Mouse (Mus musculus) adipose tissue, adult 10 weeks (tissue): ENCODE measurements around the gene Sod1. TPM values are rescaled to one million over a fixed set of nuclear protein-coding genes. Genes with fewer than 3 reads are reported as not detected.

Experiments
- polyA plus RNA-seq: library from polyadenylated mRNA; stranded (reverse); fragments of 350-450 nt; fragmentation: Illumina TruSeq; extraction: RNeasy Lipid Tissue Mini Kit (QIAGEN cat#74804); gene quantifications from one replicate; pipeline ENCODE4 v1.2.3, GENCODE M21; 2014; ENCODE audit warnings: low read depth, low replicate concordance

The Sod1 gene
- 982 TPM for polyA plus RNA-seq

DNA sequence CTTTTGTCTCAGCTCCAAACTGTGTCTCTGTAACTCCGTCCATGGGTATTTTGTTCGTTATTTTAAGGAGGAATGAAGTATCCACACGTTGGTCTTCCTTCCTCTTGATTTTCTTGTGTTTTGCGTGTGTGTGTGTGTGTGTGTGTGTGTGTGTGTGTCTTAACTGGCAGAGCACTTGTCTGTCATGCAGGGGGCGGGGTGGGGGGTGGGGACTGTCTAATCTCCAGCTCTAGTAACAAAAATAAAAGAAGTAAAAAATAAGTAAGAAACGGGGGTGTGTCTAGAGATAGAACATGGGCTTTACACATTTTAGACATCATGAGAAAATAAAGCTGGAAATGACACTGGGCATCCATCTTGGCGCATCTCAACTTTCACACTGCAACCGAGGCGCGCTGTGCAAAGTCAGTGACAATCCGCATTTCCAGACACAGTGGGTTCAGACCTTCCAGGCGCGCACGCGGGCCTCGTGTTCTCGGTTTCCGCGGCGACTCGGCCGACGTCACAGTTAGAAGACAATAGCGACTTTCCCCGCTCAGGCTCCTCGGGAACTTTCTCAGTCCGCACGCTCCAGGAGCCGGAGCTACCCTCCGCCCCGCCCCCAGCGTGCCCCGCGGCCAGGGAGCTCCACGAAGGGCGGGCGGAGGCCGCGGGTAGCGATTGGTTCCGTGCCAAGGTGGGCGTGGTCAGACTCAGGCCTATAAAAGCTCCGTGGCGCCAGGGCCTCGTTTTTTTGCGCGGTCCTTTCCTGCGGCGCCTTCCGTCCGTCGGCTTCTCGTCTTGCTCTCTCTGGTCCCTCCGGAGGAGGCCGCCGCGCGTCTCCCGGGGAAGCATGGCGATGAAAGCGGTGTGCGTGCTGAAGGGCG, at the start of gene Sod1:
Gene Sod1, plus strand, starts transcription at position 729 of the 866 bp plus-strand sequence.

Other genes with a start within 250 kb of the Sod1 start
- gene Tiam1, start 77.0 kb upstream of the Sod1 start, polyA plus RNA-seq: 8.9 TPM
- gene Scaf4, start 63.7 kb downstream of the Sod1 start, polyA plus RNA-seq: 25.6 TPM
- gene Hunk, start 165.3 kb downstream of the Sod1 start, polyA plus RNA-seq: 4.5 TPM